Mouse (Mus musculus): ENCODE measurements at regions not wholly inside any gene's neighbourhood (a gene's known extent, or its start where the extent isn't known, plus 50 kb on each side); places are given as distances from the start of the nearest gene placed in this dataset.

DNA sequence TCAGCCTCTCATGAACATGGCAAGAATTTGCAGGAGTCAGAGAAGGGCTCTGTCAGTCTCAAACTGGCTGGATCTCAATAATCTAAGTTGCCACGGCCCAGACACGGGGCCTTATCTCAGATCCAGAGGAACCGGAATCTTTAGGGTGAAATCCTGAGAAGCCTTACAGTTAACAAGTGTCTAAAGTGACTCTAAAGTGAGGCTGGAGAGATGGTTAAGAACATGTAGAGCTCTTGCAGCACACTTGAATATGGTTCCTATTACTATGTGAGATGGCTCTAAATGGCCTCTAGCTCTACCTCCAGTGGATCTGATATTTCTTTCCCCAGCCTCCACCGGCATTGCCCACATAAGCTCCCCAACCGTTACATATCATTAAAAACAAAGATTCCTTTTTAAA is 157.8 kb upstream of the Mpdz start:
- no peak for TF ChIP-seq CTCF (IDR thresholded peaks at IDR 0.05; ENCODE audit: insufficient read depth, low read length)
- no peak for TF ChIP-seq POLR2A (IDR thresholded peaks at IDR 0.05; ENCODE audit: borderline replicate concordance, extremely low read depth, low read depth, low read length)
